Mouse (Mus musculus) brain, adult 10 weeks (tissue): ENCODE measurements around the gene Krtap19-9b. TPM values are rescaled to one million over a fixed set of nuclear protein-coding genes. Genes with fewer than 3 reads are reported as not detected.

ENCODE experiments used
- polyA plus RNA-seq: library from polyadenylated mRNA; stranded (reverse); fragments of 350-450 nt; fragmentation: Illumina TruSeq; extraction: RNeasy Lipid Tissue Mini Kit (QIAGEN cat#74804); gene quantifications from one replicate; pipeline ENCODE4 v1.2.3, GENCODE M21; 2015; ENCODE audit warnings: low read depth, low replicate concordance

Gene Krtap19-9b
- not detected for polyA plus RNA-seq

DNA sequence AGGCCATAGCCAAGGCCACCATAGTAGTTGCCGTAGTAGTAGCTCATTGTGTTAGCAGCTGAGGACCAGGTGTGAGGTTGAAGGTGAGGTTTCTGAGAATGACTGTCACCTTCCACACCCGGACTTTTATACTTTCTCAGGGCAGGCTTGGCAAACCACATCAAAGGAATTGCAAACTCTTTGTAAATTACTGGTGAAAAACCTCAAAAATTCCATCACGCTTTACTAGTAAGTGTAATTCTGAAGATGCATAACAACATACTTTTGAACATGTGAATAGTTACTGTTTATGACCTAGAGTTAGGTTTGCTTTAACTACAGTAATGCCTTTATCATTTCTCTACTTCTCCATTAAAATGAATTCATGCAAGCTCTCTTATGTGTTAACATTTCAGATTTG is at the start of gene Krtap19-9b:
Gene Krtap19-9b (minus strand): TSS at position 101 of the 400 bp plus-strand sequence.

DNA sequence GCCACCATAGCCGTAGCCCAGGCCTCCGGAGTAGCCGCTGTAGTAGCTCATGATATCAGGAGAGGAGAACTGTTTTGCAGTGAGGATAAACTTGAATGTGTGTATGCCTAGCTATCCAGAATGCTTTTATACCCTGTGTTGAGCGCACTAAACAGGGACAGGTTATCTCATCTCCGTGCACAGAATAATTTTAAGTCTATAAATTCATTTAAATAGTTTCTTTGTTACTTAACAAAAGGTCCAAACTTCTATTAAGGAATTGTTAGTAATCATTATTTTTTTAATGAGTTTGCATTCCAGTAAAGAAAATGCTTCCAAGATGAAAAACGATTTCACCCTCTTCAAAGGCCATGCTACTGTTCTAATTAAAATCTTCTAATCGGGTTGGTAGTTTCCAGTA is 30.7 kb upstream of the Krtap19-9b start, which contains the start of gene Krtap16-3:
Gene Krtap16-3 (minus strand): TSS at position 101 of the 400 bp plus-strand sequence.

DNA sequence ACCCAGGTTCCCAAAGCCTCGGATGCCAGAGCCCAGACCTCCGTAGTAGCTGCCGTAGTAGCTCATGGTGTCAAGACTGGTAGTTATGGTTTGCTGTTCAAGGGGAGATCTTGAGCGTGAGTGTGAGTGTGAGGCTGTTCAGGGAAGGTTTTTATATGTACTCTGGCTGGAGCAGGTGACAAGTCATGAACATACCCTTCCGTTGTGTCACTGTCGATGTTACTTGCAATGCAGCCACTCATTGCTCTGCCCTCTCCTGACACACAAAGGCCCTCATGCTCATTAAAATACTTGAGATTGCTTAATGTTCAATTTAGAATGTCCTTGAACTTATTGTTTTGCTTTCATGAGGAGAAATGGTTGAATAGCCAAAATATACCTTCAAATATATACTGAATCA is 35.7 kb downstream of the Krtap19-9b start, which contains the start of gene Krtap19-5:
Gene Krtap19-5 (minus strand): TSS at position 101 of the 400 bp plus-strand sequence.

DNA sequence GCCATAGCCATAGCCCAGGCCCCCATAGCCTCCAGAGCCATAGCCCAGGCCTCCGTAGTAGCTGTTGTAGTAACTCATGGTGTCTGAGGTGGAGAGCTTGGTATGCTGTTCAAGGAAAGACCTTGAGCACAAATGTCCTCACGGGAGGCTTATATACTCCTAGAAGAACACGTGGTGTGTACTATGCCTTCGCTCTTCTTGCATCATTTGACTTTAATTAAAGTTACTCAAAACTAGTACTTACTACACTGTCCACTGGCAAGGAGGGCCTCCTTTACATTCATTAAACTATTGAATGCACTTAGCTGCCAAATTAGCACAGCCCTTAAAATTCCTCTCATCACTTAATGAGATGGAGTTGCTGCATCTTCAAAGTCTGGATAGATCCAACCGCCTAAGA is 47.1 kb downstream of the Krtap19-9b start, which contains the start of gene Krtap19-4:
Gene Krtap19-4 (minus strand): TSS at position 101 of the 400 bp plus-strand sequence.

Other genes starting within 250 kb of the Krtap19-9b start
- not detected for gene 2310061N02Rik, start 224.3 kb downstream of the Krtap19-9b start, polyA plus RNA-seq
- gene Krtap13-1, start 203.4 kb downstream of the Krtap19-9b start, polyA plus RNA-seq, result not detected
- not detected for gene Krtap13, start 180.6 kb downstream of the Krtap19-9b start, polyA plus RNA-seq
- gene 2310034C09Rik, start 173.4 kb downstream of the Krtap19-9b start, polyA plus RNA-seq, result not detected
- not detected for gene 2310057N15Rik, start 158.1 kb downstream of the Krtap19-9b start, polyA plus RNA-seq
- not detected for gene Gm5965, start 154.4 kb downstream of the Krtap19-9b start, polyA plus RNA-seq
- not detected for gene Gm20741, start 120.0 kb downstream of the Krtap19-9b start, polyA plus RNA-seq
- not detected for gene Krtap15, start 112.0 kb downstream of the Krtap19-9b start, polyA plus RNA-seq
- not detected for gene Krtap14, start 106.1 kb downstream of the Krtap19-9b start, polyA plus RNA-seq
- not detected for gene Krtap19-1, start 62.9 kb downstream of the Krtap19-9b start, polyA plus RNA-seq
- not detected for gene Krtap19-2, start 58.0 kb downstream of the Krtap19-9b start, polyA plus RNA-seq
- gene Krtap19-3, start 54.2 kb downstream of the Krtap19-9b start, polyA plus RNA-seq, result not detected
- not detected for gene Krtap19-4, start 47.2 kb downstream of the Krtap19-9b start, polyA plus RNA-seq
- gene Krtap19-5, start 35.8 kb downstream of the Krtap19-9b start, polyA plus RNA-seq, result not detected
- gene Krtap16-3, start 30.6 kb upstream of the Krtap19-9b start, polyA plus RNA-seq, result not detected
- not detected for gene Krtap22-2, start 78.5 kb upstream of the Krtap19-9b start, polyA plus RNA-seq
- not detected for gene Gm10229, start 83.0 kb upstream of the Krtap19-9b start, polyA plus RNA-seq
- gene Krtap6-1, start 99.4 kb upstream of the Krtap19-9b start, polyA plus RNA-seq, result not detected
- gene Gm10228, start 109.2 kb upstream of the Krtap19-9b start, polyA plus RNA-seq, result not detected
- not detected for gene Krtap6-5, start 115.6 kb upstream of the Krtap19-9b start, polyA plus RNA-seq
- gene 1110025L11Rik, start 131.7 kb upstream of the Krtap19-9b start, polyA plus RNA-seq, result not detected
- not detected for gene Krtap6-3, start 151.8 kb upstream of the Krtap19-9b start, polyA plus RNA-seq
- gene Gm6358, start 208.6 kb upstream of the Krtap19-9b start, polyA plus RNA-seq, result not detected
- not detected for gene Gm10061, start 218.8 kb upstream of the Krtap19-9b start, polyA plus RNA-seq
- not detected for gene Gm9789, start 225.7 kb upstream of the Krtap19-9b start, polyA plus RNA-seq
- gene Gm7735, start 237.2 kb upstream of the Krtap19-9b start, polyA plus RNA-seq, result not detected
- gene 1110057P08Rik, start 242.5 kb upstream of the Krtap19-9b start, polyA plus RNA-seq, result not detected